Mouse (Mus musculus) cerebellum, postnatal 25 days (tissue): ENCODE measurements at regions not wholly inside any gene's neighbourhood (a gene's known extent, or its start where the extent isn't known, plus 50 kb on each side); places are given as distances from the start of the nearest gene placed in this dataset.

ENCODE experiments used
- DNase-seq, 2 experiments: peaks; one replicate each; pipeline ENCODE4 v3.0.0; 2021; ENCODE audit warnings: mixed read lengths in 2 of 2

DNA sequence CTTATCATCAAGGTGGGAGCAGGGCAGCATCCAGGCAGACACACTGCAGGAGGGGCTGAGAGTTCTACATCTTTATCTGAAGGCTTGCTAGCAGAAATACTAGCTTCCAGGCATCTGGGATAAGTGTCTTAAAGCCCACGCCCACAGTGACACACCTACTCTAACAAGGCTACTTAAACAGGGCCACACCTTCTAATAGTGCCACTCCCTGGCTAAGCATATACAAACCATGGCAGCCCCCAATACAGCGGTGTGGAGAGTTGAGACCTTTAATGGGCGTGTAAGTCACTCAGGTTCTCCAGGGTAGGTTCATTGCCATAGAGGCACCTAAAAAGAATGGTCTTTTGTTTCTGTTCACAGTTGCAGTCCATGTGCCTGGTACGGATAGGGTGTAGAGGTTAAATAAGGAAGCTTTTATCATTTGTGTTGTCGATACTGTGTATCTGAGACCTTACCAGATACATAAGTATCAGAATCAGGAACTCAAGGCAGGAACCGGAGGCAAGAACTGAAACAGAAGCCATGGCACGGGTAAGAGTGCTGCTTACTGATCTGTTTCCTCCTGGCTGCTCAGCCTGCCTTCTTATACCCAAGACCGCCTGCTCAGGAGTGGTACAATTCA is 69.0 kb upstream of the Atrnl1 start:
- DNase-seq = no peak

DNA sequence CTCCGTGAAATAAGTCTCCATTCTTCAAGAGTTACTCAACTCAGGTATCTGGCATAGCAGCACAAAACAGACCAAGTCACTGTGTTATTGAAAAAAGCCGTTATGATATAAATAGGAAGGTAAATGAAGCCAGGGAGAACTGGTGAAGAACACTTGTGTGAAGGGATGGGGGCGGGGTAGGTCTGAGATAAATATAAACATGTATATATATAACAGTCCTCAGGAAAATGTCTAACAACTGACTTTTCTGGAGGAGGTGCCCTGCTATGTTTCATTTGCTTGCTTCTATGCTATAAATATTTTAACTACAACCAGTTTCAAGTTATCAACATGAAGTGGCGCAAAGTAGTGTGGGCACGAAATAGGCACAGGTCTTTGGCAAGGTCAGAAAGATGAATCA is 68.3 kb upstream of the Atrnl1 start:
- no peak for DNase-seq

DNA sequence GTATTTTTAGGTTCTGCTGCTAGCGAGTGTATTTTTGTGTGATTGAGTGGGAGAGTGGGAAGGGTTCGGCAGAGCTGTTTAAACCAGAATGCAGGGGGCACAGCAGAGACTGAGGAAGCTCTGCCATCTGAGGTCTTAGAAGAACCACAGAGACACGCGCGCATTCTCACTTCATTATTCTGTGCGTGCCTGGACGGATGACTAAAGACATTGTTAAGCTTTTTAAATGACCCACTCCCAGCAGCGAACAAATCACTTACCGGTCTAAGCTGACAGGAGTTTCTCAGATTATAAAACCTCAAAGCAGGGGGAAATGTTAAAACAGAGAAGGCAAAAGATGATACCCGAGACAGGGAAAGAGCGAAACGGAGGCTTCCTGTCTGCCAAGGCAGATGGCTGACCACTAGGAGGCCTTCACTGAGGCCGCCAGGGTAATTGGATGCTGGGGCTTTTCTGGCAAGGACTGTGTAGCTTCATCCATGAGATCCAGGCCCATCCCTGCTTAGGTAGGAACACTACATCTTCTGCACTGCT is 67.1 kb upstream of the Atrnl1 start:
- peak; percentile 88 to 89 for DNase-seq

DNA sequence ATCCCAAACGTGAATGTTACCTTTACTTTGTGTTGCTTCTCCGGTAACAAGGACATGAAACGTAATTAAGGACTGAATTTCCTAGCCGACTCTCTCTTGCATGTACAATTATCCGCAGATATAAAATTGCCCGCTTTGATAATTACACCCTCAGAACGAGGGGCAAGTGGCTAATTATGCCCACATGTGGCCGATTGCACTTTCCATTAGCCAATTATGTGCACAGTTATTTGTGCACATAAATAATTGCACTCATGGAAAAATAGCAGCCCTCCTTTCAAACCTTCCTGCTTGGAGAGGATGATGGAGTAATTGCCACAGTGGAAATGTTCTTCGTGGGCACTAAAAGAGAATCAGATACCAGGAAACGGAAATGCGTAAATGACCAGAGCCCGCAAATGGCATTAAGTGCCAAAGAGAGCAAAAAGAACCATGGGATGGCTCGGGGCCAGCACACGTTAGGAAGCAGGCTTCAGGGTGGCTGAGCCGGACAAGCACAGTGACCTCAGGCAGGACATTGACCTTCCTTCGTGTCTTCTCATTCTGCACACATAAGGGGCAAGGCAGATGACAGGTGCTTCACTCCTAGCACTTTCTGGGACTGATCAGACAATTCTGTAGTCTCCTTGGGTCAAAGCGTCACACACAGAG is 66.5 kb upstream of the Atrnl1 start:
- DNase-seq = peak in 1 of 2 experiments; percentile 22

DNA sequence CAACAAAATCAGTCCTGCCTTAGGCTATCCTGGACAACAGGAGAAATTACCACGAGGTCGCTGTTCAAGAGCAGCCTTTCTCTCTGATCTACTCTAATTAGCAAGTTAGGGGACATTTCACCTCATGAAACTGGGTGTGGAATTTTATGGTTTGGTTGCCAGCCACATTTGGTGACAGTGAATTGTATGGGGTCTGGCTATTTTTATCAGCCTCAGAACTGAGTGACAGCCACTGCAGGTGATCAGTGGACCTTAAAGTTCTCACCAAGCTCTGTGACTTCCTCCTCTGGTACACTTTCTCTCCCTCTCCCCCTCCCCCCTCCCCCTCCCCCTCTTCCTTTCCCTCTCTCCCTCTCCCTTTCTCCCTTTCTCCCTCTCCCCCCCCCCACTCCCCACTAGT is 65.8 kb upstream of the Atrnl1 start:
- no peak for DNase-seq

DNA sequence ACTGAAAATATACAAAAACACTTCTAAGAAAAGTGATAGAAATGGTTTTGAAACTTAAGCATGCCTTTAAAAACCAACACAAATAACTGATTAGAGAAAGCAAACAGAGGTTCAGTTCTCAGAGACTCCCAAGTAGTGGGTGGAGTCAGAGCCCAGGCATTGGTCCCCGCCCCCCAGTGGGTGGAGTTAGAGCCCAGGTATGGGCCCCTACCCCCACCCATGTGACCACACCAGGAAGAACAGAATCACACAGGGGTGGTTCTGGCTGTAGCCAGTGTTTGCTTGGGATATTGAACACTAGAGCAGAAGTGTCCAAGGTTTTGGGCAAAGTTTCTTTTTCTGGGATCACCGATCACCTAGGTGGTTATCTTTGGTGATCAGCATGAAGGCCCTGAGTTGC is 64.8 kb upstream of the Atrnl1 start:
- DNase-seq = no peak

DNA sequence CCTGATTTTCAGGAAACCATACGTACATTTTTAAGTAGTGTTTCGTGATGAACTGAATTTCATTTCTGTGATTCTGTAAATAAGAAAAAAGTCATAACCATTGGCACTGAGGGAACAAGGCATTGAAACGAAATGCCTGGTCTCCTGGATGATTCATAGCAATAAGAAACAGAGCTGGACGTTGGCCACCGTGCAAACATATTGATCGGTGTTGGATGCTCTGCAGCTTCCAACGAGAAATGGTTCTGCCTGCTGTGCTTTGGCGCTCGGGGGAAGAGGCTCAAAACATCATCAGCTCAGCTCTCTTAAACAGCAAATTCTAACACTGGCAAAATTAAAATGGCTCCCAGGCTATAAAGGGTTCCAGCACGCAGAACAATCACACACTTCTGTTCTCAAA is 64.3 kb upstream of the Atrnl1 start:
- DNase-seq = no peak

DNA sequence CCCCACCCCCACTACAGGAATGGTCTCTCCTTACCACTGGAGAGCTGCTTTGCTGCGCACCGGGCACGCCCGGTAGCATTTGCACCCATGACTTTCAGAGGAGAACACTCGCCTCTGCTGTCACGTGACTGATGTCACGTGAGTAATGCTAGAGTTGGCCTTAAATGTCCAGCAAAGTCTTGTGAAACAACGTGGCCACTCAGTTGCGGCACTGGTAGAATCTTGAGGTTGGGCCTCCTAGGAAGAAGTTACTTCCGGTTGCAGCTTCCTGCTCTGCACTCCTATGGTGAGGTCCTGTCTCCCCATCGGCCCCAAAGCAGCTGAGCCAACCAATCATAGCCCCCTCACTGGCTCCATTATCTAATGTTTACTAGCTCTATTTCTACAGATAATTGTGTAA is 62.7 kb upstream of the Atrnl1 start:
- DNase-seq = no peak

DNA sequence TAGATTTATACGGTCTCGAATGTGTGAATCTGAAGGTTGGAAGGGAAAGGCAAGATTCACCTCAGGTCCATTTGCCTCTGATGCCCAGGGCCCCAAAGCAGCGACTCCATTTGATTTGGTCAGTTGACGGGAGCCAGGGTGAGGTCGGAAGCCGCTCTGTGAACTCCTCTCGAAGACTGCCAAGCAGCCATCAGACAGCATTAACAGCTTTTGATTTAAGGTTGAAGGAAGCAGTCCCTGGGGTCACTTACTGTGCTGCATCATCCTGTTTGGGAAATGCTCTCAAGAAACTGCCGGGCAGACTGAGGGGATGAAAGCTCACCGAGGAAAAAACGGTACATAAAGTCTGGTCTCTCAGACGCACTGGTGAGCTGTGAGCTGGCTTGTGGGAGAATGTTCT is 62.2 kb upstream of the Atrnl1 start:
- no peak for DNase-seq

DNA sequence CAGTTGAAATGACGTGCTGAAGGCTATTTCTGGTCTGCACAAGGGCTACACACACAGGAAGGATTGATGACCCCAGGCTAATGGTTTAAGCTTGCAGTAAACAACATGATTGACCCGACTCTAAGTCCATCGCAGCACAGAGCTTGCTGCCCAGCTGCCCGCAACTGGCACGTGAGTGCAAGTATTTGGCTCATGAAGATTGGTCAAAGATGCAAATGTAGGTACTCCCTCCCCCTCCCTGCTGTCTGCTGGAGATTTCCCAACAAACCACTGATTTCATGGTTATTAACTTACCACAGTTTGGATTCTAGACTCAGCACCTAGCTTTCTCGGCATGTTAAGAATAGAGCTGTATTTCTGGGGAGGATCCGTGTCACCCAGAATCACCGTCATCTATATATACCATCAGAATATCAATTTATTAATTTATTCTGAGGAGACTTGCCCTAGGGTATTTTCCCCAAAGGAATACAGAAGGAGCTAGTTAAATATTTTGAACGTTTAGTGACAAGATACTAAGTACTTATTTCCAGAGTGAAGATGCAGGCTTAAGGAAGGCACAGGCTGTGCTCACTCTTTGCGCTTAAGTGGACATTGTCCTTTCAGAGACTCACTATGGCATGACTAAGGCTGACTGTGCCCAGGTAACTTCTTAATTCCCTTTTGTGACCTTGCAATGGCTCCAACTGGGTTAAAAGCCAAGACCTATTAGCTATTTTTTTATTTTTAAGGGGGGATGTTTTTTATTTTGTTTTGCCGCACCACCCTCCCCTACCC is 57.7 kb upstream of the Atrnl1 start:
- no peak for DNase-seq

DNA sequence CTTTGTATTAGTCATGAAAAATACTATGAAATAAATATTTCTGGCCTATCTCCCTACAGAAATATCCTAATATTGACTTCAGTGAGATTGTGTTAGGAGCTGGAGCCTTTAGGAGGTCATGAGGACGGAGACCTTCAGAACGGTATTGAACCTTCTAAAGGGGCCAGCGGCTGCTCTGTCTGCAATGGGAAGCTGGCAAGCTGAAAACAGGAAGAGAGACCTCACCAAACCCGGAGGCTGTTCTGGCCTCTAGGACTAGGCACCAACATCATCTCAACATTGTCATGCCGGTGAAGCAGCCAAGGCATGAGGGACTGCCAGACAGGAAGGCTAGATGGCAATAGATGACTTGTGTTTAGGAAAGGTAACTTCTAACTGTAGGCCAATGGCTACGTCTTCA is 56.7 kb upstream of the Atrnl1 start:
- DNase-seq = no peak

DNA sequence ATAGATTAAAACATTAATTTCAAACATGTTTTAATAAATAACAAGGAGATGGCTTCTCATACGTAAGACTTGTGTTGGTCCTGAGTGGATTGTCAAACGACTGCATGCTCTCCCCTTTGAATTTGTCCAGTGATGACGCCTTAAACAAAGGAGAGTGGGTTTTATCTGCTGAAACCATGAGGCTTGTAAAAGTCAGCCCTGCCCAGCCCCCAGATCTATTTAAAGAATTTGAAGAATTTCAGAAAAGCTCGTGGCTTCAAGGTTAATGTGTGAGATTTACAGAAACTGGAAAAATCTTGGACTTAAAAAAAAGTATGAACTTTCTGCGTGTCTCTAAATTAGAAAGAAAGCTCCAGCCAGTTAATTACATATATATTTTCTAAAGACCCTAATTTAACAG is 55.5 kb upstream of the Atrnl1 start:
- DNase-seq = no peak

DNA sequence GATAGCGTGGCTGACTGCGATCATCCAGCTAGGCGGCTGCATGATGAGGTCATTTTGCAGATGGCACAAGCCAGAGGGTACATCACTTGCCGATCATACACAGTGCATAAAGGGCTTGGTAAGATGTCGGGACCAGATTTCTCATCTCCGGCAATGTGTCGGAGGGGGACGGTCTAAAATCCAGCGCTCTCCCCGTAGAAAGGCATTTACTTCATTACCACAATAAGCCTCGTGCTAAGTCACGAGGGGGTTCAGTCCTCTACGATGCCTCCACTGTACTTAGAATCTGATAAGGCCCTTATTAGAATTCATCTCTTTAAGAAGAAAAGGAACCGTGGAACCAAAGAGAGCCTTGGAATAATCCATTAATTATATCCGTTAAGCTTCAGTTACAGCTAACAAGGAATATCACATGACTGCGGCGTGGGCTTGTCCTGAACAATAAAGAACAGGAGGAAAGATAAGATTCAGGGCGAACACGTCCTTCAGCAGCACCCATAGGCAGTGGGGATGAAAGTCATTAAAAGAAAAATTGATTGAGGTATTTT is 52.3 kb upstream of the Atrnl1 start:
- DNase-seq = no peak

DNA sequence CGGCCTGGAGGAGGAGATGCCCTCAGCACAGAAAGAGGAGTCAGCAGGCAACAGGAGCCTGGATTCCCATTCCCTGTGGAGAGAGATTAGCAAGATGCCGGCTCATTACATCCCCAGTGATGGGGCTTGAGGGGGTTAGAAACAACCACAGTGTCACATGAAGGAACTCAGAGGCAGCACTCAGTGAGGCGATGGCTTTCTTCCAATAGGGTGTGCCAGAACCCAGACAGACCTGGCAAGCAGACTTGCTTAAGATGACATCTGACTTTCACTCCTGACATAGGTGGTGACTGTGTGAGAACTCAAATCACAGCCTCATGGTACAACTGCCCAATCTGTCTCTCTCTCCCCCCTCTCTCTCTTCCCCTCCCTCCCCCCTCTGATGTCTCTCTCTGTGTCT is 50.1 kb upstream of the Atrnl1 start:
- DNase-seq = peak in 1 of 2 experiments; percentile 19
